Mouse (Mus musculus): ENCODE measurements at regions not wholly inside any gene's neighbourhood (a gene's known extent, or its start where the extent isn't known, plus 50 kb on each side); places are given as distances from the start of the nearest gene placed in this dataset.

- in situ Hi-C loops (cut with MboI, MseI): no loop called here
These were observed 289.2 kb upstream of the Kdm8 start for GRCm38 (mm10) chr7:125155291-125155690.

- in situ Hi-C loops (cut with MboI, MseI): loop anchor here (5.0 kb wide), 1 partner anchor 75 kb away; no protein-coding TSS in a partner anchor
These were observed 277.6 kb upstream of the Kdm8 start for GRCm38 (mm10) chr7:125166881-125167351.

GRCm38 (mm10) chr7:125167666-125168065 lies 276.8 kb upstream of the Kdm8 start:
- in situ Hi-C loops (cut with MboI, MseI): loop anchor here (5.0 kb wide), 1 partner anchor 75 kb away; no protein-coding TSS in a partner anchor

DNA sequence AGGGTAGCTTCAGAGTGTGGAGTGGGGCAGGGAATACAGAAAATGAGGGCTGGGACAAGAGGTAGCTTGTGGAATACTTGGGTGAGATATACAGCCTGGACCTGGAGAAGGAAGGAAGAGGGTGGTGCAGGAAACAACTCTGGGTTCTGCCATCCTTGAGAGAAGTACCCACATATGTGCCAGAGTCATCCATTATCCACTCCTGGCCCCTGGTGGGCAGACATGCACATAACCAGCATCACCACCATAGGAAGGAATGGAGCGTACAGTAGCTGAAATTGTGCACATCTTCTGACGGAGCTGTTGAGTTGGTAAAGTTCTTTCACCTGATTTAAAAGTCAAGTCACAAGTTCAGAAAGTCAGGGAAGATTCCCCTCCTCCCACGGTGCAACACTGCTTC lies 262.9 kb upstream of the Kdm8 start:
- in situ Hi-C loops (cut with MboI, MseI): loop anchor here (25.0 kb wide), 1 partner anchor 456 kb away; no protein-coding TSS in a partner anchor

- in situ Hi-C loops (cut with MboI, MseI): loop anchor here (25.0 kb wide), 1 partner anchor 455 kb away; no protein-coding TSS in a partner anchor
These were observed 262.2 kb upstream of the Kdm8 start for GRCm38 (mm10) chr7:125182266-125182665.

DNA sequence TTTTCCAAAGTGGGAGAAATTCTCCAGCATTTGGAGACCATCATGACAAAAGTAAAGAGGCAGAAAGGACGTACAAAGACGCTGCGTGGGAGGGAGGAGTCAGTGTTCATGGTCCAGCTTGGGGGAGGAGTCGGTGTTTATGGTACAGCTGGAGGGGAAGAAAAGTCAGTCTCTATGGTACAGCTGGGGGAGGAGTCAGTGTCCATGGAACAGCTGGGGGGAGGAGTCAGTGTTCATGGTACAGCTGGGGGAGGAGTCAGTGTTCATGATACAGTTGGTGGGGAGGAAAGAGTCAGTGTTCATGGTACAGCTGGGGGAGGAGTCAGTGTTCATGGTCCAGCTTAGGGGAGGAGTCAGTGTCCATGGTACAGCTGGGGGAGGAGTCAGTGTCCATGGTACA lies 261.5 kb upstream of the Kdm8 start:
- in situ Hi-C loops (cut with MboI, MseI): loop anchor here (25.0 kb wide), 1 partner anchor 454 kb away; no protein-coding TSS in a partner anchor

DNA sequence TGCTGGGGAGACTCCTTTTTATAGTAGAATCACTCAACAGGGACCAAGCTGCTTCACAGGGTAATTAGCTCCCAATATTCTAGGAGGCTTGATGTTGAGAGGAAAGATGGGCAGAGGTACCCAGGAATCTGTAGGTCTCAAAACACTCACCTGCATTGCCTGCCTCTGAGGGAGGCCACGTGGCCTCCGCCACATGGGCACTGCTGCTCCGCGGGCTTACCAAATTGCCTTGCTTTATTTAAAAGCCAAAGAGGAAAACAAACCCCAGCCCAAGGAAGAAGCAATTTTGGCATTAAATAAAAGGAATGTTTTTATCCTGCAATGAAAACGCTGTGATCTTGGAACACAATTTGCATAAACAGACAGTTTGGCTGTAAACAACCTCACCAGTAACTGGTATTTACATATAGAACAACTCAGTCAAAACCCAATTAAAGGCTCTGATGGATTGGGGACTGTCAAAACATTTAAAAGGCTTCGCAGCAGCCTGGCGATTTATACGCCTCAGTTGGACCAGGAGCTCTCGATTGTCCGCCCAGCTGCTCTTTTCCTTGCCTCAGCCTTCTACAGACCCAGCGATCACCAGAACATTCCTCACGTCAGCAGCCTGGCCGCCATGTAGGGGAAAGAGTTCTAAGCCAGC lies 259.3 kb upstream of the Kdm8 start:
- in situ Hi-C loops (cut with MboI, MseI): loop anchor here (25.0 kb wide), 1 partner anchor 452 kb away; no protein-coding TSS in a partner anchor

DNA sequence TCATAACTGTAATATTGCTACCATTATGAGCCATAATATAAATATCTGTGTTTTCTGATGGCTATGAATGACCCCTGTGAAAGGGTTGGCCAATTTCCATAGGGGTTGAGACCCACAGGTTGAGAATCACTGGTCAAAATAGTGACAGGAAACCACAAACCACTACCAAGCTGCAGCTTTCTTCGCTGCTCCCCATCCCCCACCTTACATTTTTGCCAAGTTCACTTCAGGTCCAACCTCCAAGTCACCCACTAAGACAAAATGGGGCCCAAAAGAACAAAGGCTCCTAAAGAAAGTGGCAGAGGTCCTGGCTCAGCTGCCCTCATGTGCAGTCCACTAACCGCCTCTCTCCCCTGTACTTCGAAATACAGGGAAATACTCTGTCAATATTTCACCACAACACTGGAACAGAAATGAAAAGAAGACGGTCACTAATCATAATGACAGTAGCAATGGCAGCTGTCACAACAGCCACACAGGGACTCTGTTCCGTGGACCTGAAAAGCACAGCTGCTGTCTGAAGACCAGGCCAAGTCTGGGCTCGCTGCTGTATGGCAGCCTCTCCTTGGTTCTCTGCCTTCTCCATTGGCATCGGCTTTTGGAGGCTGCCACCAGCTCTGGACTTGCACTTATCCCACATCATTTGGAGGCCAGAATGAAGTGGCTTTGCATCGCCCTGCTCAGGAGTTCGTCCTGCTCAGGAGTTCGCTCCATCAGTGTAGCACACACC lies 257.3 kb upstream of the Kdm8 start:
- in situ Hi-C loops (cut with MboI, MseI): loop anchor here (25.0 kb wide), 1 partner anchor 450 kb away; no protein-coding TSS in a partner anchor

DNA sequence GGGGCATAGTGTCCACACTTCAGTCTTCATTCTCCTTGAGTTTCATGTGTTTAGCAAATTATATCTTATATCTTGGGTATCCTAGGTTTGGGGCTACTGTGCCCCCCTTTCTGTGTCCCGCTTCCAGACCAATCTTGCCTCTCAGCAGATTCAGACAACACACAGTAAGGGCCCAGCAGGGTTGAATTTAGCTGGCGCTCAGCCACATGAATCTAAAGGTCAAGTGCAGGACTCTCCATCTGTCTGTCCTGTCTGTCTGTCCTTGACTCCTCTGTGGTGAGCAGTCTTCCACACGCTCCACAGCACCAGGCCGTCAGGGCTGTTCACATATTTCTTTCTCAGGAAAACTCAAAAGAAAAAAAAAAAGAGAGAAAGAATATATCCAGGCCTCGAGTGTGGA lies 255.5 kb upstream of the Kdm8 start:
- in situ Hi-C loops (cut with MboI, MseI): loop anchor here (25.0 kb wide), 1 partner anchor 448 kb away; no protein-coding TSS in a partner anchor

GRCm38 (mm10) chr7:125190067-125190466 lies 254.4 kb upstream of the Kdm8 start:
- in situ Hi-C loops (cut with MboI, MseI): loop anchor here (25.0 kb wide), 1 partner anchor 447 kb away; no protein-coding TSS in a partner anchor

GRCm38 (mm10) chr7:125191313-125191712 lies 253.2 kb upstream of the Kdm8 start:
- in situ Hi-C loops (cut with MboI, MseI): loop anchor here (25.0 kb wide), 1 partner anchor 446 kb away; no protein-coding TSS in a partner anchor

DNA sequence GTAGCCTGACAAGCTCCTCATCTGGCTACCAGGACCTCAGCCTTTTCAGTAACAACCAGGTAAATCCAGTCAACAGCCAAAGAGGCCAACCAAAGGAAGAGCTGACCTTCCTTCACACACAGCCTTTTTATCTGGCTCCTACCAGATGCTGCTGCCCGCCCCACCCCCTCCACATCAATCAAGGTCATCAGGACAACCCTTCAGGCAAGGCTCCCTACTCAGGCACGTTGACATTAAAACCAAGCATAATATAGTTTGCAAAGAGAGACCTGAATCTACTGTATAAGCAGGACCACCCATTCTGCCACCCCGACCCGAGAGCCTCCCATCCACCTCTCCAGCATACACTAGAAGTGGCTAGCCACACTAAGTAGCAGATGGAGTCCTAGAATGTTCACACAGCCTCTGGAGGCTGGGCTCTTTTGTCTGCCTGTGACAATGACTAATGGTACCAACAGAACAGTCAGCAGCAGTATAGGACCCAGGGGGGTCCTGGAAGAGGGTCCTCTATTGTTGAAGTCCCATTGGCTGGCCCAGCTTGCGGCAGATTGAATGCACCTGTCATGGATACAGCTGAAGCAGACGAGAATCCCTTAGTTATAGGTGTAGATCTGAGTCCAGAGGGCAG lies 233.0 kb upstream of the Kdm8 start:
- in situ Hi-C loops (cut with MboI, MseI): no loop called here

- in situ Hi-C loops (cut with MboI, MseI): no loop called here
These were observed 230.4 kb upstream of the Kdm8 start for GRCm38 (mm10) chr7:125214036-125214435.

GRCm38 (mm10) chr7:125217630-125218029 lies 226.8 kb upstream of the Kdm8 start:
- in situ Hi-C loops (cut with MboI, MseI): no loop called here

- in situ Hi-C loops (cut with MboI, MseI): no loop called here
These were observed 221.8 kb upstream of the Kdm8 start for GRCm38 (mm10) chr7:125222684-125223083.

DNA sequence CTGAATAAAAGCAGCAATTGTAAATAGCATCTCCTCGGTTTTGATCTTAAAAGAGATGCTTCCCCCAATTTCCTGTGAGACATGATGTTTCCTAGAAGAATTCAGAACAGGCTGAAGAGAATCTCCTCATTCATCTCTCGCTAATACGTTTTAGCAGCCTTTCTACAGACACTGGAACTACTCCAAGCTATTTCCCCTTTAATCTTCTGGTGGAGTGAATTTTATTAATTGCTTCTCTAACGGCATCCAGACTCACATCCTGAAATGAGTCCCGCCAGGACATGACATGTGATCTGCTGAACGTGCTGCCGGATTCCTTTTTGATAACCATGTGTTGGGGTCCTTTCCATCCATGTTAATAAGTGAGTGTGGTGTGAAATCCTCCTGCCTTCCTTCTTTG lies 209.6 kb upstream of the Kdm8 start:
- in situ Hi-C loops (cut with MboI, MseI): no loop called here

DNA sequence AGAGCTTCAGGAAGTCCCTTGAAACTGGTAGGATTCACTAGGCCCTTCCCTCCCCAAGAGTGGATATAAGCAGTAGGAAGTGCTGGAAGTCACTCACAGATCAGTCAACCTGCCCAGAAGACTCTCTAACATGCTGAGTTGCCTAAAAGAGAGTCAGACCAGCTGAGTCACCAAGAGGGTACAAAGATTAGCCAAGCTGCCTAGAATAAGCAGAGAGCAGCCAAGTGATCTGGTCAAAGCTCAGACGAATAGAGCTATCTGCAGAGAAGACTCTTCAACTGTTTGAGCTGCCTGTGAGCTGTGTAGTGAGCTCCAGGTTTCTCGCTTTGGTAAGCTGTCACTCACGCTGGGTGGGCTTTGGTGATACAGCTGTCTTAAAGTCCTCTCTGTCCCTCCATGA lies 207.4 kb upstream of the Kdm8 start:
- in situ Hi-C loops (cut with MboI, MseI): no loop called here

DNA sequence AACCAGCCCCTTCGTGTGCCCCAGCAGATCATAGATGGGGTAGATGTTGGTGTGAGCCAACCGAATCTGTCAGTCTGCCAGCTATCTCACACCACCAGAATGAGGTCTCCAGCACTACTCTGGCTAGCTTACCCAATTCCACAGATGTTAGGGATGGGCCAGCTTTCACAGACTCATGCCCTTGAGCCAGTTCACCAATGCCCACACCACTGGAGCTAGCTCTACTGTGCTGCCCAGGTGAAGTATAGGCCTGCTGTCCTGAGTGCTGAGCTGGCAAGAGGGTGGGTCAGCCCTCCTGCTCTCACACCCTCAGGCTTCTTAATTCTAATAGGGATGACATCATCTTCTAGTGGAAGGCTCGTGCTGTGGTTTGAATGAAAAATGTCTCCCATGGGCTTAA lies 201.5 kb upstream of the Kdm8 start:
- in situ Hi-C loops (cut with MboI, MseI): loop anchor here (5.0 kb wide), 1 partner anchor 76 kb away; no protein-coding TSS in a partner anchor

DNA sequence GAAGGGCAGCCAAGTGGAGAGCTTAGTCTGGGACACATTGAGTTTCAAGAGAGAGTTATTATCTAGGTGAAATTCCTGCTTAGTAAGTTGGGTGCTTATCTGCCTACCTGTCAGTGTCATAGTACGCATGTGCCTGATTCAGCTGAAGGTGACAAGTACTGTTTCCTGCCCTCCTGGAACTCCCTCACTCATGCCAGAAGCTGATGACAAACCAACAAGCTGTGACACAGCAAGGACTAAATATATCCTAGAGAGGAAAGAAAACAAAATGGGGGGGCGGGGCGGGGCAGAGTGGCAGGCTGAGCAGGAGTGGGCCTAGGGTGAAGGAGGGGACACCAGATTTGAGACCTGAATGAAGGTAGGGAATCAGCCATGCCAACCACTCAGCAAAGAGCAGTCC lies 196.1 kb upstream of the Kdm8 start:
- in situ Hi-C loops (cut with MboI, MseI): no loop called here

DNA sequence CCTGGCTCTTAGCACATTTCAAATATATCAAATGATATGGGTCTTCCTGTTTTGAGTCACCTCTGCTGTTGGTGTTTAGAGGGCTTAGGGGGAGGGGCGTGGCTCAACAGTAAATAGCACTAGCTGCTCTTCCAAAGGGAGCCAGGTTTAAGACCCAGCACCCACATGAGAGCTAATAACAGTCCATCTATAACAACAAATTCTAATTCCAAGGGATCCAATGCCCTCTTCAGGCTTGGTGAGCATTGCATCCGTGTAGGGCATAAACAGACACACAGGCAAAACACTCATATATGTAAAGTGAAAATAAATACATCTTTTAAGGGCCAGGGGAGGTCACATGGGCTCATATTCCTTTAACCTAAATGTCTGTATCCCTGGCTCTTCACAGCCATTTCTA lies 194.1 kb upstream of the Kdm8 start:
- in situ Hi-C loops (cut with MboI, MseI): no loop called here

GRCm38 (mm10) chr7:125250970-125251585 lies 193.4 kb upstream of the Kdm8 start:
- in situ Hi-C loops (cut with MboI, MseI): no loop called here

GRCm38 (mm10) chr7:125254302-125254701 lies 190.2 kb upstream of the Kdm8 start:
- in situ Hi-C loops (cut with MboI, MseI): no loop called here
